In genomic region chr2:157744619-157745018, GRCm38 (mm10) we compare ENCODE assay signal across 18 mouse cellular contexts. TPM values are rescaled to one million over a fixed set of nuclear protein-coding genes. Genes with fewer than 3 reads are reported as not detected.
DNase-seq lines count a peak whose midpoint lies in the region; ATAC-seq and TF ChIP-seq lines count a peak whose summit lies in the region.
"Had no signal": no experiment of that assay in that cellular context is flagged by ENCODE, and none has a peak within 500 bp of the region (broad histone marks: within the 10 kb centered on the region; RNA-seq: fewer than 3 reads in every experiment).

No protein-coding gene starts in this region.

- DNase-seq in lung, postnatal 10 days = peak; percentile 30
- no peak for DNase-seq in lung, postnatal 25 days (ENCODE audit: low spot score)
- DNase-seq in thymus, postnatal 36 days = peak; percentile 26 to 44
- DNase-seq in cerebellum, adult 9-10 months = no peak
- DNase-seq in adrenal gland, adult 18-20 months (ENCODE audit: low spot score in 2 of 2) = no peak
- DNase-seq in cerebellum, postnatal 25 days = no peak
- DNase-seq: cerebellum, adult 18-20 months; kidney, adult 2 months; layer of hippocampus, postnatal 36 days; liver, embryonic 13.5 days had no signal

- H3K4me1 ChIP-seq in bone marrow macrophage, adult 2 months (ENCODE audit: control insufficient read depth, insufficient read depth, low read length) = peaks cover 16% of the 10 kb centered on the region

- no peak for TF ChIP-seq POLR2A in bone marrow macrophage, adult 2 months (IDR thresholded peaks at IDR 0.05; ENCODE audit: borderline replicate concordance, low read depth, low read length)

- peak overlapping the region; percentile 89 for H3K27ac ChIP-seq in bone marrow macrophage, adult 2 months (ENCODE audit: insufficient read depth, low read depth, low read length)
- H3K27ac ChIP-seq: embryonic facial prominence, embryonic 15.5 days; forebrain, embryonic 12.5 days; hindbrain, embryonic 14.5 days; limb, embryonic 10.5 days; liver, embryonic 13.5 days; neural tube, embryonic 13.5 days had no signal

- 0 out of 2 replicates have a peak, but pooled peaks have one; percentile 38 for ATAC-seq in megakaryocyte, adult 5-6 weeks (ENCODE audit: poor library complexity, severe bottlenecking)

- peak overlapping the region; percentile 36 for H3K4me3 ChIP-seq in bone marrow macrophage, adult 2 months (ENCODE audit: insufficient read depth, low read length)
- H3K4me3 ChIP-seq: embryonic facial prominence, embryonic 15.5 days; forebrain, embryonic 12.5 days; limb, embryonic 10.5 days; liver, embryonic 13.5 days; megakaryocyte, embryonic 14.5 days; neural tube, embryonic 13.5 days had no signal

- TF ChIP-seq CTCF in bone marrow macrophage, adult 2 months (IDR thresholded peaks at IDR 0.05; ENCODE audit: low read depth, low read length) = no peak

RNA-seq across cellular contexts. Expression of gene Ctnnbl1, which starts 7.4 kb away (rescaled TPM):
- 22.7 and 25.0 TPM in 2 replicates for polyA plus RNA-seq in bone marrow macrophage, adult 2 months (2012; ENCODE audit: insufficient read depth, insufficient read length, missing spikeins)
- total RNA-seq in megakaryocyte, adult 5-6 weeks (2015) = 13.5 and 20.0 TPM in 2 replicates
- 35.2 and 35.9 TPM in 2 replicates for total RNA-seq in megakaryocyte, adult 5-6 weeks (2017)
- 10 to 100 TPM; 17.7 to 18.1 TPM for total RNA-seq in adrenal gland, adult 18-20 months (2021)

Comparison
In these comparisons a context has a peak if more than half of its experiments do, and no peak if none do; other contexts are left out.
1. DNase-seq: peak in lung, postnatal 10 days (single experiment) and thymus, postnatal 36 days (2 of 2); none in lung, postnatal 25 days (single experiment), cerebellum, adult 9-10 months (single experiment), adrenal gland, adult 18-20 months (0 of 2) and cerebellum, postnatal 25 days (0 of 2).